Mouse (Mus musculus): ENCODE measurements around the gene Tyrobp. TPM values are rescaled to one million over a fixed set of nuclear protein-coding genes. Genes with fewer than 3 reads are reported as not detected.

Gene Tyrobp
- 17.2 and 25.2 TPM in 2 replicates for polyA plus RNA-seq (2012; rRNA removed)

DNA sequence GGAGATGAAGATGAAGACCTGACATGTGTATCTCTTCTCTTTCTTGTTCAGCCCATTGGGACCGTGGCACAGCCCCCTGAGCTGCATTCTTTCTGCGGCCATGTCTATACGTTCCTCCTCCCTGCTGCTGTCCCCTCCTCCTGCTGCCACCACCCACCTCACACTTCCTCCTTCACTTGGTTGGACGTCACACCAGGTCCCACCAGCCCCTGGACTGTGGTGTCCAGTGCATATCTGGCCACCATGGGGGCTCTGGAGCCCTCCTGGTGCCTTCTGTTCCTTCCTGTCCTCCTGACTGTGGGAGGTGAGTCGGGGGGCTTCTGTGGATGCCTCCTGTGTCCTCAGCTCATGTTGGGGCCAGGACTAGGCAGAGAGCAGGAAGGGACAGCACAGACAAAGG, at the start of gene Tyrobp:
Gene Tyrobp (plus strand): TSS at position 165 of the 400 bp plus-strand sequence.

DNA sequence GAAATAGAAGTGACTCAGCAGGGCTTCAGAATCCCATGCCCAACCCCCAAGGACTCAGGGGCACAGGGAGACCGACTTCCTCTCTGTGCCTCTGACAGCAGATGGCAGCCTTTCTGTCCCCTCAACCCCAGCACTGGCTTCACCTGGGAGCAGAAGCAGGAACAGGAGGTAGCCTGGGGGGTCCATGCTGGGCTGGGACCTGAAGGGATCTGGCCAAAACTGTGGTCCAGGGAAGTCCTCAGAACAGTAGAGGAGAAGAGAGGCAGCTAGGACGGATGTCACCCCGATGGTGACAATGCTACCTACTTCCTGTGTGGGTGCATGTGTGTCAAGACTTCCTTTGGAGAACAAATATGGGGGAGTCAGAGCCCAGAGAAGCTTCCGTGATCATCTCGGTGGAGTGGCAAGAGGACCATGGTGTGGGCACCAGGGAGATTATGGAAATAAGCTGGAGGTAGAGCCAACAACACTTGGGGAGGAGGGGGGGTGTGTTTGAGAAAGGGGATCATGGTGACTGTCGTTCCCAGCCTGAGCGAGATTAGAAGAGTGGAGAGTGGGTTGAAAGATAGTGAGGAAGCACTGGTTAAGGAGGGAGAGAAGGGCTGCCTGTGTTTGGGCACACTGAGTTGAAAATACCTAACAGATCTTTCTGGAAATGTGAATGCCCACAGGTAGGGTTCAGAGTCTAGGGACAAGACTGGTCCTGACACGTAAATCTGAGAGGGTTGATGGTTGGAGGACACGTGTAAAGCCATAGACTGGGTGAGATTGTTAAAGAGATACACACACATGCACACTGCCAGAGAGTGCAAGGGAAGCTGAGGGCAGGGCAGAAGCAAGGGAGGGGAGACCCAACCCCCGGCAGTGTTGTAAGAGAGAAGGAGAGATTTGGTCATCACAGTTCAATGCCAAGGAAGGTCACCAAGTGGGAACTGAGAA, 6.3 kb downstream of the Tyrobp start, which contains the start of gene Hcst:
Gene Hcst (minus strand): TSS at position 294 of the 939 bp plus-strand sequence.

DNA sequence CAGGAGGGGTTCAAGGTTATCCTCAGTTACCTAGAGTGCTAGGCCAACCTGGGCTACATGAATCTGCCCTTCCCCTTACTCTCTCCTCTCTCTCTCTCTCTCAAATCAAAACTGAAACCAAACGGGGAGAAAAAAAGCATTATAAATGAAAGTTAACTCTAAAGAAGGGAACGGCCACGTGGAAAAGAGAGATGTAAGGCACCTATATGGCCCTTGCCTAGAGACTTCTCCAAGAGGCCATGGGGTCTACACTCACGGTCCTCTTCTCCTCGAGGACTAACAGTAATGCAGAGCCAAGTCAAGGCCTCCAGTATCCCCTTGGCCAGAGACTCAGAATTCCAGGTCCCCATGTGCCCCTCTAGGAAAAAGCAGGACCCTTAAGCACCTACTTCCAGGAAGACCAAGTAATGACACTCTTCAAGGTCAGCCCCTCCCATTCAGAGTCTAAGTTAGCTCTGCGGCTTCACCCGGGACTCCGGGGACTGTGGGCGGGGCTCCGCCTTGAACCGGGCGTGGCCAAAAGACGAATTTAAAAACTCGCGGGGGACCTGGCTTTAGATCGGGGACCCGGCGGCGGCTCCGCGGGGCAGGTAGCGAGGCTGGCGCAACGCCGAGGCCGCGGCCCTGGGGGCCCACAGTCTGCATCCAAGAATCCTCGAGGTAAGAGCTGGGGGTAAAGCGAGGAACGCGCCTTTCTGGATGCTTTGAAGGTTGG, 7.8 kb downstream of the Tyrobp start, which contains the start of gene Nfkbid:
Gene Nfkbid (plus strand): TSS at position 558 of the 715 bp plus-strand sequence.

DNA sequence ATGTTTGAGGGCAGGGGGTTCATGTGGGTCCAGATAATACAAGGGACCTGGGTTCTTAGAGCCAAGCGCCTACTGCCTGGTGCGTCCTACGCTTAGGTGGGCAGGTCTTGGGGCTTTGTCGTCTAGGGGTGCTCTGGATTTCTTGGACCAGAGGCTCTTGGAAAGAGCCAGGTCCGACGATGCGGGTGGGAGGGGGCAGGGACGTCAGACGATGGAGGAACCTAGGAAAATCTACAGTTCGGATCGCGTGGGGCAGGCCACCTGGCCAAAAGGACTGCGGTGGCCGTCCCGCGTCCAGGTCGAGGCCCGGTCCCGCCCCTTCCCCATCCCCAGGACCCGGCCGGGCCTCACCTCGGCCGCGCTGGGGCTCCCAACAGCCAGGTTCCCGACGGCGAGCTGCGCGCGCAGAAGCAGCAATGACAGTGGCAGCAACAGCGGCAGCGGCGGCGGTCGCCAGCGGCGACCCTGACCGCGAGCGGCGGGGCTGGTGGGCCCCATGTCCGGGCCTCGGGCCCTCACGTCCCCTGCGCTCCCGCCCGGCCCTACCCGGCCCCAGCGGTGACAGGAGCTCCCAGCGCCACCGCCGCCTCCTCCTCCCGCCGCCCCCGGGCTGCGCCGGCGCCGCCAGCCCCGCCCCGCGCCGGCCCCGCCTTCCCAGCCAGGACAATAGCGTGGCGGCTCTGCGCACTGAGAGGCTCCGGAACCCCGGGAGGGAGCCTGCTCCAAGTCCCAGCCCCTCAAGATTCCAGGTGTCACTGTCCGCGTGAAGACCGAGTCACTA, 31.6 kb downstream of the Tyrobp start, which contains the start of gene Aplp1:
Gene Aplp1 (minus strand): TSS at position 565 of the 781 bp plus-strand sequence.

DNA sequence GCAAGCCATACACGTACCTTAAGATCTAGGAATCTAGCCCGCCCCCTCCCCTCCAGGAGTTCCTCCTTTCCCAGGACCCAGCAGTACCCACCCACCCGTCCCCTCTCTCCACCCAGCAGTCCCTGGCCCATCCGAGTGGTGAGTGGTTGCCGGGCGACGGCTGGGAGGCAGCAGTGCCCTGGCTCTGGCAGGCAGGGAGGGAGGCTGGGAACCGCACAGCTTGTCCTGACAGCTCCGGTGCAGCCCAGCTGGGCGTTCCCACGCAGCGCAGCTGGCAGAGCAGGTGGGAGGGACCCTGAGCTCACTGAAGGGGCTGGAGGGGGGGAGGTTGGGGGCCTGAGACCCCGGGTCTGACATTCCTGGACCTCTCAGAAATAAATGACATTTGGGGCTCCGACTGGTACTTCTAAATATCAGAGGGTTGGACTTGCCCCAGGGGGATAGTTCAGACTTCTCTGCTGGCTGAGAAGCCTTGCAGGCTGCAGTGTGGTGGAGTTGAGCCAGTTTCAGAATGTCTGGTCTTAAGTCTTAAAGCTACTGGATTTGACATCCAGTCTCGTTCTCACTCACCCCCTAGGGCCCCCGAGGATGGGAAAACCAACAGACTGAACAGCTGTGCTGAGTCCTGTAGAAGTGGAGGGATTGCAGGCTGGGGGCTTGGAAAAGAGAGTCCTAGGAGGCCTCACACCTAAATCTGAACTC, 44.2 kb downstream of the Tyrobp start, which contains the start of the genes Kirrel2 and Nphs1:
Gene Kirrel2 (minus strand): TSS at position 62 of the 702 bp plus-strand sequence.
Gene Nphs1 (plus strand): TSS at position 687 of the 702 bp plus-strand sequence.

Other genes with a start within 250 kb of the Tyrobp start
- gene Zfp146, start 244.0 kb upstream of the Tyrobp start, polyA plus RNA-seq (2012; rRNA removed): 111 and 119 TPM in 2 replicates
- gene Cox7a1, start 229.6 kb upstream of the Tyrobp start, polyA plus RNA-seq (2012; rRNA removed): 2.2 and 4.6 TPM in 2 replicates
- gene Capns1, start 214.9 kb upstream of the Tyrobp start, polyA plus RNA-seq (2012; rRNA removed): 139 and 209 TPM in 2 replicates
- 204 and 223 TPM in 2 replicates for gene Polr2i, start 181.8 kb upstream of the Tyrobp start, polyA plus RNA-seq (2012; rRNA removed)
- 133 and 198 TPM in 2 replicates for gene Tbcb, start 181.5 kb upstream of the Tyrobp start, polyA plus RNA-seq (2012; rRNA removed)
- 0.19 and 0.27 TPM in 2 replicates for gene Ovol3, start 178.0 kb upstream of the Tyrobp start, polyA plus RNA-seq (2012; rRNA removed)
- 0.06 and 0.26 TPM in 2 replicates for gene Thap8, start 133.7 kb upstream of the Tyrobp start, polyA plus RNA-seq (2012; rRNA removed)
- 22.8 and 26.3 TPM in 2 replicates for gene Wdr62, start 133.3 kb upstream of the Tyrobp start, polyA plus RNA-seq (2012; rRNA removed)
- 115 and 137 TPM in 2 replicates for gene Clip3, start 122.0 kb upstream of the Tyrobp start, polyA plus RNA-seq (2012; rRNA removed)
- gene Alkbh6, start 105.0 kb upstream of the Tyrobp start, polyA plus RNA-seq (2012; rRNA removed): 61.7 and 90.9 TPM in 2 replicates
- gene Syne4, start 99.0 kb upstream of the Tyrobp start, polyA plus RNA-seq (2012; rRNA removed): 42.4 and 63.7 TPM in 2 replicates
- gene E130208F15Rik, start 92.0 kb upstream of the Tyrobp start, polyA plus RNA-seq (2012; rRNA removed): 0.65 and 0.78 TPM in 2 replicates
- 19.6 and 19.7 TPM in 2 replicates for gene Sdhaf1, start 89.9 kb upstream of the Tyrobp start, polyA plus RNA-seq (2012; rRNA removed)
- 7.0 and 10.9 TPM in 2 replicates for gene Lrfn3, start 51.0 kb upstream of the Tyrobp start, polyA plus RNA-seq (2012; rRNA removed)
- 0.16 and 0.40 TPM in 2 replicates for gene Hcst, start 6.1 kb downstream of the Tyrobp start, polyA plus RNA-seq (2012; rRNA removed)
- 1.8 and 2.1 TPM in 2 replicates for gene Nfkbid, start 8.0 kb downstream of the Tyrobp start, polyA plus RNA-seq (2012; rRNA removed)
- 102 and 109 TPM in 2 replicates for gene Aplp1, start 31.8 kb downstream of the Tyrobp start, polyA plus RNA-seq (2012; rRNA removed)
- gene Kirrel2, start 43.9 kb downstream of the Tyrobp start, polyA plus RNA-seq (2012; rRNA removed): 3.6 and 3.9 TPM in 2 replicates
- gene Nphs1, start 44.6 kb downstream of the Tyrobp start, polyA plus RNA-seq (2012; rRNA removed): 3.7 and 4.4 TPM in 2 replicates
- gene Prodh2, start 79.9 kb downstream of the Tyrobp start, polyA plus RNA-seq (2012; rRNA removed): 0.82 and 3.3 TPM in 2 replicates
- 102 and 119 TPM in 2 replicates for gene Arhgap33, start 121.3 kb downstream of the Tyrobp start, polyA plus RNA-seq (2012; rRNA removed)
- 6.4 and 6.8 TPM in 2 replicates for gene Hspb6, start 138.4 kb downstream of the Tyrobp start, polyA plus RNA-seq (2012; rRNA removed)
- gene Proser3, start 138.5 kb downstream of the Tyrobp start, polyA plus RNA-seq (2012; rRNA removed): 22.3 and 28.9 TPM in 2 replicates
- 35.8 and 38.5 TPM in 2 replicates for gene Lin37, start 146.1 kb downstream of the Tyrobp start, polyA plus RNA-seq (2012; rRNA removed)
- gene U2af1l4, start 149.5 kb downstream of the Tyrobp start, polyA plus RNA-seq (2012; rRNA removed): 57.5 and 77.8 TPM in 2 replicates
- gene Gm49396, start 149.6 kb downstream of the Tyrobp start, polyA plus RNA-seq (2012; rRNA removed): 5.6 and 6.0 TPM in 2 replicates
- gene Psenen, start 149.9 kb downstream of the Tyrobp start, polyA plus RNA-seq (2012; rRNA removed): 98.4 and 114 TPM in 2 replicates
- 5.5 and 9.1 TPM in 2 replicates for gene Igflr1, start 151.7 kb downstream of the Tyrobp start, polyA plus RNA-seq (2012; rRNA removed)
- 55.4 and 66.3 TPM in 2 replicates for gene Kmt2b, start 175.0 kb downstream of the Tyrobp start, polyA plus RNA-seq (2012; rRNA removed)
- 0.20 and 0.45 TPM in 2 replicates for gene Zbtb32, start 185.1 kb downstream of the Tyrobp start, polyA plus RNA-seq (2012; rRNA removed)
- 1.9 and 4.0 TPM in 2 replicates for gene Upk1a, start 199.1 kb downstream of the Tyrobp start, polyA plus RNA-seq (2012; rRNA removed)
- 789 and 842 TPM in 2 replicates for gene Cox6b1, start 212.4 kb downstream of the Tyrobp start, polyA plus RNA-seq (2012; rRNA removed)
- gene Etv2, start 222.1 kb downstream of the Tyrobp start, polyA plus RNA-seq (2012; rRNA removed): 0.07 and 0.18 TPM in 2 replicates
- 68.3 and 129 TPM in 2 replicates for gene Rbm42, start 236.6 kb downstream of the Tyrobp start, polyA plus RNA-seq (2012; rRNA removed)

Data from central nervous system, embryonic 11.5 days (tissue).